Mouse (Mus musculus) layer of hippocampus, adult 9-11 months (tissue): Measurements from ENCODE around the gene Naa30.
A peak's percentile ranks its signal among the peaks of the same experiment; 100 is the strongest.
"Not testable (repeated sequence)": the region's sequence is repeated elsewhere in the genome, so short reads cannot be mapped to it uniquely, and the experiment has no call there.

Source experiments
- DNase-seq: peaks from one replicate; pipeline ENCODE4 v3.0.0; 2022

Gene Naa30

GRCm38 (mm10) chr14:49171867-49172581, at the start of gene Naa30:
Gene Naa30 (plus strand): TSS chr14:49172226.
- DNase-seq, result peak; percentile 97

GRCm38 (mm10) chr14:49127162-49127779, 44.8 kb upstream of the Naa30 start:
- no peak for DNase-seq

- DNase-seq, result no peak
Measured at GRCm38 (mm10) chr14:49128544-49129263, 43.3 kb upstream of the Naa30 start.

- DNase-seq, result no peak
Measured at GRCm38 (mm10) chr14:49132391-49132790, 39.6 kb upstream of the Naa30 start.

GRCm38 (mm10) chr14:49138171-49138570, 33.9 kb upstream of the Naa30 start:
- DNase-seq, result no peak

GRCm38 (mm10) chr14:49140756-49141155, 31.3 kb upstream of the Naa30 start:
- DNase-seq, result no peak

GRCm38 (mm10) chr14:49153801-49154200, 18.2 kb upstream of the Naa30 start:
- peak; percentile 19 for DNase-seq

GRCm38 (mm10) chr14:49155572-49155971, 16.5 kb upstream of the Naa30 start:
- DNase-seq, result no peak

- no peak for DNase-seq
Measured at GRCm38 (mm10) chr14:49158143-49158925, 13.7 kb upstream of the Naa30 start.

- DNase-seq, result no peak
Measured at GRCm38 (mm10) chr14:49171286-49171685, 740 bp upstream of the Naa30 start.

GRCm38 (mm10) chr14:49172582-49172988, 559 bp downstream of the Naa30 start:
- DNase-seq, result peak; percentile 31

GRCm38 (mm10) chr14:49173290-49174135, 1.5 kb downstream of the Naa30 start:
- DNase-seq, result no peak

- no peak for DNase-seq
Measured at GRCm38 (mm10) chr14:49179736-49180135, 7.7 kb downstream of the Naa30 start.

- DNase-seq, result no peak
Measured at GRCm38 (mm10) chr14:49186270-49186669, 14.2 kb downstream of the Naa30 start.

GRCm38 (mm10) chr14:49197031-49197527, 25.1 kb downstream of the Naa30 start:
- DNase-seq, result no peak

- DNase-seq, result no peak
Measured at GRCm38 (mm10) chr14:49201073-49201778, 29.2 kb downstream of the Naa30 start.

GRCm38 (mm10) chr14:49210215-49210614, 38.2 kb downstream of the Naa30 start:
- DNase-seq, result not testable (repeated sequence)

GRCm38 (mm10) chr14:49218677-49219076, 46.7 kb downstream of the Naa30 start:
- no peak for DNase-seq

- DNase-seq, result not testable (repeated sequence)
Measured at GRCm38 (mm10) chr14:49219466-49220022, 47.5 kb downstream of the Naa30 start.

- DNase-seq, result no peak
Measured at GRCm38 (mm10) chr14:49221771-49222170, 49.7 kb downstream of the Naa30 start.

GRCm38 (mm10) chr14:49226471-49226870, 54.4 kb downstream of the Naa30 start:
- no peak for DNase-seq
